Mouse (Mus musculus) spleen, adult 2 months (tissue): ENCODE measurements around the gene Aifm1. TPM values are rescaled to one million over a fixed set of nuclear protein-coding genes. Genes with fewer than 3 reads are reported as not detected.

Experiments
- DNase-seq, 2 experiments: peaks; one replicate each; pipeline versions ENCODE4 v3.0.0 to v3.0.0-alpha.2; 2012 to 2021; ENCODE audit warnings: low spot score in 2 of 2, low read depth in 1 of 2
- H3K27ac ChIP-seq: fragments of 200-500 bp; 2 replicates; pipeline ENCODE4 v1.5.1; 2012; ENCODE audit warnings: low read length, inconsistent platforms; ENCODE audit not compliant: insufficient read depth
- H3K27me3 ChIP-seq: fragments of 200-500 bp; 2 replicates; pipeline ENCODE4 v1.6.1; 2012; ENCODE audit warnings: mild to moderate bottlenecking, moderate library complexity, low read length, inconsistent platforms; ENCODE audit not compliant: control insufficient read depth, insufficient read depth
- H3K36me3 ChIP-seq: fragments of 200-500 bp; 2 replicates; pipeline ENCODE4 v1.6.1; 2012; ENCODE audit warnings: mild to moderate bottlenecking, low read length, inconsistent platforms; ENCODE audit not compliant: control insufficient read depth, insufficient read depth
- H3K4me1 ChIP-seq: fragments of 200-500 bp; 2 replicates; pipeline ENCODE4 v1.6.1; 2011; ENCODE audit warnings: inconsistent platforms; ENCODE audit not compliant: control insufficient read depth, insufficient read depth, insufficient read length
- H3K4me3 ChIP-seq: fragments of 200-500 bp; 2 replicates; pipeline ENCODE4 v1.5.1; 2011; ENCODE audit warnings: mild to moderate bottlenecking, inconsistent platforms; ENCODE audit not compliant: insufficient read depth, insufficient read length; ENCODE audit errors: extremely low read depth
- CTCF ChIP-seq: fragments of 200-500 bp; IDR thresholded peaks from 2 replicates; pipeline ENCODE4 v1.5.1; 2011; ENCODE audit warnings: mild to moderate bottlenecking, inconsistent platforms; ENCODE audit not compliant: insufficient read depth, insufficient read length, insufficient replicate concordance; ENCODE audit errors: extremely low read depth
- POLR2A ChIP-seq: fragments of 200-500 bp; IDR thresholded peaks from 2 replicates; pipeline ENCODE4 v1.6.1; 2011; ENCODE audit warnings: low read depth, low read length, inconsistent platforms
- WGBS: fragments of 180-500 bp; shearing (Covaris S2); methylation state at CpG from one replicate; pipeline ENCODE4 v1.1.7; 2018; 5-methylcytosine and 5-hydroxymethylcytosine counted together
- polyA plus RNA-seq: library from polyadenylated mRNA; depleted of rRNA; stranded (reverse); fragments of >200 nt; gene quantifications from 2 replicates; pipeline ENCODE4 v1.2.3, GENCODE M21; 2012; rRNA removed

Aifm1 gene
- polyA plus RNA-seq, 1 experiment, result 4.7 TPM

- DNase-seq, result no peak
- peaks cover 30% of the 10 kb centered on the region for H3K4me1 ChIP-seq
- 36% methylated on average over 6 of the region's 6 CpGs for WGBS
- H3K27ac ChIP-seq, result peak overlapping the region; percentile 72
- no peaks in the 10 kb centered on the region for H3K27me3 ChIP-seq
- H3K4me3 ChIP-seq, result no peak overlapping the region
- no peaks in the 10 kb centered on the region for H3K36me3 ChIP-seq
- no peak for TF ChIP-seq POLR2A
Measured at GRCm38 (mm10) chrX:48428241-48428640, 85.1 kb downstream of the Aifm1 start.

GRCm38 (mm10) chrX:48425280-48425679 lies 88.1 kb downstream of the Aifm1 start:
- H3K4me1 ChIP-seq, result peaks cover 23% of the 10 kb centered on the region
- peak overlapping the region; percentile 29; the same call in 1 of the 2 replicates for H3K4me3 ChIP-seq
- DNase-seq, result peak in 1 of 2 experiments; percentile 56
- 26% methylated on average over 7 of the region's 7 CpGs for WGBS
- H3K27me3 ChIP-seq, result no peaks in the 10 kb centered on the region
- TF ChIP-seq POLR2A (no peak), CTCF (no peak)
- no peaks in the 10 kb centered on the region; the same call in 1 of the 2 replicates for H3K36me3 ChIP-seq
- peak overlapping the region; percentile 75 for H3K27ac ChIP-seq

Other genes with a start within 250 kb of the Aifm1 start
- gene Bcorl1, start 172.2 kb downstream of the Aifm1 start, polyA plus RNA-seq, result 3.1 and 3.4 TPM in 2 replicates
- gene Elf4, start 50.4 kb downstream of the Aifm1 start, polyA plus RNA-seq, result 42.0 and 46.3 TPM in 2 replicates
- 0.07 and 0.32 TPM in 2 replicates for gene Rab33a, start 5.7 kb upstream of the Aifm1 start, polyA plus RNA-seq
- gene Zfp280c, start 80.9 kb upstream of the Aifm1 start, polyA plus RNA-seq, result 2.2 and 2.5 TPM in 2 replicates
- gene Slc25a14, start 109.8 kb upstream of the Aifm1 start, polyA plus RNA-seq, result 1.2 and 1.3 TPM in 2 replicates
- not detected in 2 replicates for gene Gpr119, start 160.9 kb upstream of the Aifm1 start, polyA plus RNA-seq
- gene Rbmx2, start 181.4 kb upstream of the Aifm1 start, polyA plus RNA-seq, result 1.2 and 1.3 TPM in 2 replicates